Mouse (Mus musculus): Measurements from ENCODE around the gene Tm6sf2. TPM values are rescaled to one million over a fixed set of nuclear protein-coding genes. Genes with fewer than 3 reads are reported as not detected.

The Tm6sf2 gene
- total RNA-seq, 2 experiments from 2014 or later, result 1.9 to 3.1 TPM

Small RNAs within 50 kb of the gene (microRNA-seq; reads per million reads assigned to microRNA genes)
- gene Mir7066, result 16.5 to 18.7 reads per million in 2 experiments

Other genes starting within 250 kb of the Tm6sf2 start
- 10 to 100 TPM; 17.1 to 19.7 TPM for gene Pbx4, start 240.4 kb upstream of the Tm6sf2 start, total RNA-seq (2021)
- gene Cilp2, start 185.2 kb upstream of the Tm6sf2 start, total RNA-seq (2021), result 1 to 10 TPM; 1.6 to 2.4 TPM
- gene Tssk6, start 170.7 kb upstream of the Tm6sf2 start, total RNA-seq (2021), result under 1 TPM; 0.25 to 0.48 TPM
- gene Ndufa13, start 170.4 kb upstream of the Tm6sf2 start, total RNA-seq (2021), result 100 to 1,000 TPM; 152 to 159 TPM
- 10 to 100 TPM; 19.8 to 24.6 TPM for gene Yjefn3, start 170.2 kb upstream of the Tm6sf2 start, total RNA-seq (2021)
- gene Gatad2a, start 76.5 kb upstream of the Tm6sf2 start, total RNA-seq (2021), result 10 to 100 TPM; 30.7 to 38.7 TPM
- 10 to 100 TPM; 81.4 to 85.3 TPM for gene Mau2, start 30.2 kb upstream of the Tm6sf2 start, total RNA-seq (2021)
- 10 to 100 TPM; 50.5 to 57.3 TPM for gene Sugp1, start 30.1 kb upstream of the Tm6sf2 start, total RNA-seq (2021)
- 10 to 100 TPM; 29.7 to 35.4 TPM for gene Hapln4, start 10.5 kb downstream of the Tm6sf2 start, total RNA-seq (2021)
- 100 to 1,000 TPM; 371 to 387 TPM for gene Ncan, start 47.9 kb downstream of the Tm6sf2 start, total RNA-seq (2021)
- gene Nr2c2ap, start 58.4 kb downstream of the Tm6sf2 start, total RNA-seq (2021), result 10 to 100 TPM; 26.9 to 31.2 TPM
- 10 to 100 TPM in 1 of 2 experiments, 1 to 10 TPM in 1; 9.9 to 12.6 TPM for gene Rfxank, start 66.2 kb downstream of the Tm6sf2 start, total RNA-seq (2021)
- gene Borcs8, start 66.6 kb downstream of the Tm6sf2 start, total RNA-seq (2021), result 10 to 100 TPM; 42.0 to 44.1 TPM
- gene Mef2b, start 66.8 kb downstream of the Tm6sf2 start, total RNA-seq (2021), result under 1 TPM; 0.29 to 0.41 TPM
- 10 to 100 TPM; 46.1 to 49.4 TPM for gene Tmem161a, start 99.4 kb downstream of the Tm6sf2 start, total RNA-seq (2021)
- 10 to 100 TPM; 34.0 to 36.2 TPM for gene Slc25a42, start 139.4 kb downstream of the Tm6sf2 start, total RNA-seq (2021)
- gene Sugp2, start 161.3 kb downstream of the Tm6sf2 start, total RNA-seq (2021), result 100 to 1,000 TPM; 124 TPM
- gene Armc6, start 161.5 kb downstream of the Tm6sf2 start, total RNA-seq (2021), result 10 to 100 TPM; 60.1 to 67.4 TPM
- gene Homer3, start 209.9 kb downstream of the Tm6sf2 start, total RNA-seq (2021), result 10 to 100 TPM; 75.5 to 84.3 TPM
- 10 to 100 TPM; 41.4 to 53.6 TPM for gene Ddx49, start 229.6 kb downstream of the Tm6sf2 start, total RNA-seq (2021)
- gene Cope, start 229.6 kb downstream of the Tm6sf2 start, total RNA-seq (2021), result 100 to 1,000 TPM; 134 to 148 TPM
- gene Cers1, start 242.9 kb downstream of the Tm6sf2 start, total RNA-seq (2021), result 100 to 1,000 TPM; 107 to 119 TPM